Mouse (Mus musculus): ENCODE measurements around the gene Xirp1.
A peak's percentile ranks its signal among the peaks of the same experiment; 100 is the strongest.

Xirp1 gene

GRCm38 (mm10) chr9:119972166-119972565 lies 51.2 kb downstream of the Xirp1 start:
- no peak for DNase-seq (ENCODE audit: low spot score in 2 of 2)

DNA sequence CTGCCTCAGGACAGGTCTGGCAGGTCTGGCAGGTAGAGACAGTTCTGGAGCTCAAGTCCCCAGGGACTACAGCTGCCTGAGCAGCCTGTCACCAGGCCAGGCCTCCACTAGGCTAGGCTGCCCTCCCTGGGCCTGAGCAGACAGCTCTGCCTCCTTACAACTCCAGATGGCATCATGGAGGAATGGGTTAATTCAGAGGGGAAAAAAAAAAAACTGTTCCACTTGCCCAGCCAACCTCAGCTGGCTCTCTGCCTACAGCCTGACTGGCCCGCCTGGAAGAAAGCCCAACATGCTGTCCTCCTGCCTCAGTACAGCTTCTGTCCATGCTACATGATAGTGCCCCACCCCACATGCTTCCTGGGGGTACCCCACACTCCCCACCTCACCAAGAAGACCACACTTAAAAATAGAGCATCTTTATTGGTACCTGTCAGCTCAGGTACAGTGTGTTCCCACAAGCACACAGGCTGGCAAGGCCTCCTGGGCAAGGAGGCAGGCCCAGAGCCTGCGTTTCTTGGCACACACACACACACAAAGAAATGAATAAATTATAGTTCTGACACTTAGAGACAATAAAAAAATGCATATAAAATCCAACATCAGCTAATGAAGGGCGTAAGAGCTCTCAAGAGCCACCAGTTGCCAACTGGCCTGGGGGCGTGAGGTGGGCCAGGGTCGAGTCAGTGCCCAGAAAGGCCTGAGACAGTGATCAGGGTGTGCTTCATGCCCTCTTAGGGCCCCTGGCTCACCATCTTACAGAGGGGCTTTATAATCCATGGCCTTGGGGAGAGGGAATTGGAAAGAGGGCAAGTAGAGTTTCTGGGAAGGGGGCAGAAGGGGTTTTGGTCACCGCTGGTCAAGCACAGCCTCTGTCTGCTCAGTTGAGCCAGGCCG lies 52.4 kb downstream of the Xirp1 start:
- DNase-seq (ENCODE audit: low spot score in 2 of 2) = no peak

GRCm38 (mm10) chr9:119970221-119970620 lies 53.2 kb downstream of the Xirp1 start:
- peak in 1 of 2 experiments; percentile 73 for DNase-seq (ENCODE audit: low spot score in 2 of 2)

- no peak for DNase-seq (ENCODE audit: low spot score in 2 of 2)
Observed at GRCm38 (mm10) chr9:119969811-119970210, 53.6 kb downstream of the Xirp1 start.

DNA sequence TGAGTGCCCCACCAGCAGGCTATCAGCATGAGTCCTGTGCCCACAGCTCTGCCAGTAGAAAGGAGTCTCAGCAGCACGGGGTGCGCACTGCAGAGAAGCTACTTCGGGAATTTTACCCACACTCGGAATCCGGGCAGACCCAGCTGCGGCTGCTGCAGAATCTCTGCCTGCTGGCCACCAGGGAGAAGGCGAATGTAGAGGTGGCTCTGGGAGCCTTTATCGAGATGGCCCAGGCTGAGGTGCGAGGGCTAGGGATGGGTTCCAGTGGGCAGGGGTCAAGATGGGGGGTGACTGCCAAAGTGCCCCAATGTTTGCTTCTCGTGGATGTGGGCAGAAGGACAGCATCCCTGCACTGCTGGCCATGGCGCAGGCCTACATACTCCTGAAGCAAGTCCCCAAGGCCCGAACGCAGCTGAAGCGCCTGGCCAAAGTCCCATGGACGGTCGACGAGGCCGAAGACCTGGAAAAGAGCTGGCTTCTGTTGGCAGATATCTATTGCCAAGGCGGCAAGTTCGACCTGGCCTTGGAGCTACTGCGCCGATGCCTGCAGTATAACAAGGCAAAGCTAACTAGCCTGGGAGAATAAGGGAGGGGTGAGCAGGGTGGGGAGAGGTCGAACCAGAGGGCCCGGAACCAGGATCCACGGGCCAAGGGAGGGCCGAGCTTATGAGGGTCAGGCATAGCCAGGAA lies 57.0 kb downstream of the Xirp1 start:
- DNase-seq (ENCODE audit: low spot score in 2 of 2) = no peak

- no peak for DNase-seq (ENCODE audit: low spot score in 2 of 2)
Observed at GRCm38 (mm10) chr9:119965186-119965585, 58.2 kb downstream of the Xirp1 start.

DNA sequence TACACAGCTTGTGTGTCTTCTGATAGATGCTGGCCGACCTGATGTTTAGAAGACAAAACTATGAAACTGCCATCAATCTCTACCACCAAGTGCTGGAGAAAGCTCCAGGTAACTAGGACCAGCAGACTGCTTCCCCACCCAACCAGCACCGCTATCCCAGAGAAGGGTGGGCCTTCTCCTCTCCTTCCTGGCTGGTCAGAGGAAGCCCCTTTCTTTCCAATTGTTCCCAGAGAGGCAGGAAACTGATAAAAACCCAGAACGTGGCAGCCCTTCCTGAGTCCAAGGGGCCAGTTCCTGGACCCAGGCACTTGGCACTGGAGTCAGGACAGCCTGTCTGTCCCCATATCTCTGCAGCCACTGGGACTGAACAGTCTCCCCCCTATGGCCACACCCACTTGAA lies 59.2 kb downstream of the Xirp1 start:
- no peak for DNase-seq (ENCODE audit: low spot score in 2 of 2)

Data from spleen, postnatal 10 days (tissue).